In genomic region chr11:69865561-69865960, GRCm38 (mm10) we compare ENCODE assay signal across 27 mouse cellular contexts. TPM values are rescaled to one million over a fixed set of nuclear protein-coding genes. Genes with fewer than 3 reads are reported as not detected.
DNase-seq lines count a peak whose midpoint lies in the region; ATAC-seq and TF ChIP-seq lines count a peak whose summit lies in the region.
"Had no signal": no experiment of that assay in that cellular context is flagged by ENCODE, and none has a peak within 500 bp of the region (broad histone marks: within the 10 kb centered on the region; RNA-seq: fewer than 3 reads in every experiment).

No protein-coding gene starts in this region.

- TF ChIP-seq EP300 in liver, postnatal 0 days (IDR thresholded peaks at IDR 0.05; ENCODE audit: low read depth): no peak

- peaks cover 52% of the 10 kb centered on the region for H3K4me1 ChIP-seq in liver, embryonic 12.5 days
- peaks cover 10% of the 10 kb centered on the region for H3K4me1 ChIP-seq in liver, postnatal 0 days (ENCODE audit: insufficient read depth)
- H3K4me1 ChIP-seq in liver, embryonic 15.5 days (replicated peaks): peaks cover 62% of the 10 kb centered on the region
- peaks cover 34% of the 10 kb centered on the region for H3K4me1 ChIP-seq in liver, embryonic 16.5 days (ENCODE audit: control insufficient read depth, low read depth, low read length)

- DNase-seq in heart, adult 11 months: peak; percentile 84
- DNase-seq in heart, adult 9 months (ENCODE audit: low spot score in 2 of 2): no peak
- no peak for DNase-seq in liver, postnatal 0 days
- no peak for DNase-seq in liver
- no peak for DNase-seq in cerebellum, postnatal 10 days
- DNase-seq: adrenal gland, adult 2 months; adrenal gland, postnatal 10 days; adrenal gland, postnatal 25 days; cerebellum, adult 11-12 months; cerebellum, adult 2 months; cerebellum, adult 9-10 months; cerebellum, postnatal 14 days; cerebellum, postnatal 36 days; embryo, embryonic 11 days had no signal

- H3K9ac ChIP-seq in liver, embryonic 12.5 days: no peak overlapping the region
- no peak overlapping the region for H3K9ac ChIP-seq in liver, postnatal 0 days (replicated peaks)
- H3K9ac ChIP-seq in liver, embryonic 15.5 days: no peak overlapping the region
- no peak overlapping the region for H3K9ac ChIP-seq in liver, embryonic 16.5 days (ENCODE audit: low read depth, low read length)
- H3K9ac ChIP-seq: embryonic facial prominence, embryonic 13.5 days; embryonic facial prominence, embryonic 15.5 days; forebrain, embryonic 12.5 days had no signal

- no peak overlapping the region for H3K4me3 ChIP-seq in liver, embryonic 12.5 days
- no peak overlapping the region for H3K4me3 ChIP-seq in liver, postnatal 0 days (ENCODE audit: low read depth, low read length)
- H3K4me3 ChIP-seq in liver, embryonic 15.5 days (replicated peaks): no peak overlapping the region
- no peak overlapping the region for H3K4me3 ChIP-seq in liver, embryonic 16.5 days (ENCODE audit: low read depth, low read length)
- H3K4me3 ChIP-seq: embryonic facial prominence, embryonic 13.5 days; embryonic facial prominence, embryonic 15.5 days; erythroblast, embryonic 14.5 days; forebrain, embryonic 10.5 days; forebrain, embryonic 12.5 days had no signal

- WGBS in liver, embryonic 12.5 days (ENCODE audit: insufficient replicate concordance): 81% methylated on average over 9 of the region's 9 CpGs
- 88% methylated on average over 9 of the region's 9 CpGs for WGBS in liver, postnatal 0 days (ENCODE audit: insufficient replicate concordance)
- WGBS in liver, embryonic 15.5 days (ENCODE audit: insufficient replicate concordance): 80% methylated on average over 9 of the region's 9 CpGs
- WGBS in liver, embryonic 16.5 days (ENCODE audit: insufficient replicate concordance): 86% methylated on average over 9 of the region's 9 CpGs

- no peaks in the 10 kb centered on the region for H3K36me3 ChIP-seq in liver, embryonic 12.5 days
- no peaks in the 10 kb centered on the region for H3K36me3 ChIP-seq in liver, postnatal 0 days (replicated peaks; ENCODE audit: insufficient read depth, low read length)
- H3K36me3 ChIP-seq in liver, embryonic 15.5 days (replicated peaks): no peaks in the 10 kb centered on the region
- H3K36me3 ChIP-seq in liver, embryonic 16.5 days (ENCODE audit: control insufficient read depth, insufficient read depth): no peaks in the 10 kb centered on the region
- H3K36me3 ChIP-seq: embryonic facial prominence, embryonic 13.5 days; embryonic facial prominence, embryonic 15.5 days; forebrain, embryonic 10.5 days; forebrain, embryonic 12.5 days had no signal

- H3K27me3 ChIP-seq in liver, embryonic 12.5 days (replicated peaks): no peaks in the 10 kb centered on the region
- H3K27me3 ChIP-seq in liver, postnatal 0 days (ENCODE audit: insufficient read depth, low read length): no peaks in the 10 kb centered on the region
- H3K27me3 ChIP-seq in liver, embryonic 15.5 days: no peaks in the 10 kb centered on the region
- H3K27me3 ChIP-seq in liver, embryonic 16.5 days (ENCODE audit: control insufficient read depth, insufficient read depth, low read depth, low read length): no peaks in the 10 kb centered on the region
- H3K27me3 ChIP-seq: embryonic facial prominence, embryonic 13.5 days; embryonic facial prominence, embryonic 15.5 days; forebrain, embryonic 12.5 days had no signal

- H3K9me3 ChIP-seq in liver, embryonic 12.5 days (replicated peaks): no peaks in the 10 kb centered on the region
- H3K9me3 ChIP-seq in liver, postnatal 0 days (ENCODE audit: low read length): no peaks in the 10 kb centered on the region
- no peaks in the 10 kb centered on the region for H3K9me3 ChIP-seq in liver, embryonic 15.5 days (replicated peaks)
- no peaks in the 10 kb centered on the region for H3K9me3 ChIP-seq in liver, embryonic 16.5 days (replicated peaks; ENCODE audit: control insufficient read depth, low read length)
- H3K9me3 ChIP-seq: embryonic facial prominence, embryonic 13.5 days; embryonic facial prominence, embryonic 15.5 days; forebrain, embryonic 10.5 days; forebrain, embryonic 12.5 days had no signal

- ATAC-seq in liver, embryonic 12.5 days: no peak
- ATAC-seq in liver, postnatal 0 days: no peak
- no peak for ATAC-seq in liver, embryonic 15.5 days (ENCODE audit: insufficient read depth)
- ATAC-seq in liver, embryonic 16.5 days (ENCODE audit: low read depth): no peak
- ATAC-seq: forebrain, embryonic 14.5 days; forebrain, embryonic 16.5 days had no signal

- H3K4me2 ChIP-seq in liver, embryonic 12.5 days: no peak overlapping the region
- H3K4me2 ChIP-seq in liver, postnatal 0 days (ENCODE audit: low read depth, low read length): no peak overlapping the region
- H3K4me2 ChIP-seq in liver, embryonic 15.5 days: no peak overlapping the region
- no peak overlapping the region for H3K4me2 ChIP-seq in liver, embryonic 16.5 days (ENCODE audit: low read depth, low read length)
- H3K4me2 ChIP-seq: embryonic facial prominence, embryonic 13.5 days; embryonic facial prominence, embryonic 15.5 days; forebrain, embryonic 12.5 days had no signal

- H3K27ac ChIP-seq in liver, embryonic 12.5 days: peak overlapping the region; percentile 84; the same call in 1 of the 2 replicates
- no peak overlapping the region for H3K27ac ChIP-seq in liver, postnatal 0 days (ENCODE audit: low read depth)
- H3K27ac ChIP-seq in liver, embryonic 15.5 days (replicated peaks): peak overlapping the region; percentile 81; the same call in 1 of the 2 replicates
- peak overlapping the region; percentile 51; the same call in 1 of the 2 replicates for H3K27ac ChIP-seq in liver, embryonic 16.5 days (ENCODE audit: low read length)
- H3K27ac ChIP-seq: embryonic facial prominence, embryonic 13.5 days; embryonic facial prominence, embryonic 15.5 days; forebrain, embryonic 10.5 days; forebrain, embryonic 12.5 days had no signal

- no peak for TF ChIP-seq CTCF in liver, postnatal 0 days (IDR thresholded peaks at IDR 0.05; ENCODE audit: low read depth)

RNA-seq across cellular contexts. Expression of gene Tnk1, which starts 7.0 kb away (rescaled TPM):
- polyA plus RNA-seq in liver, embryonic 12.5 days (2016; fragmentation: Nextera tagmentation; extraction: Ambion mirVana): 1.2 and 1.4 TPM in 2 replicates
- polyA plus RNA-seq in liver, postnatal 0 days (2015; fragmentation: Nextera tagmentation; extraction: Ambion mirVana): 0.28 and 0.69 TPM in 2 replicates
- polyA plus RNA-seq in liver, embryonic 15.5 days (2015; fragmentation: Nextera tagmentation; extraction: Ambion mirVana): 0.60 and 0.62 TPM in 2 replicates
- polyA plus RNA-seq in liver, embryonic 16.5 days (2015; fragmentation: Nextera tagmentation; extraction: Ambion mirVana): 0.74 and 0.96 TPM in 2 replicates
- polyA plus RNA-seq: C2C12 had no signal

RNA-seq across cellular contexts. Expression of gene Tmem95, which starts 12.3 kb away (rescaled TPM):
- not detected in 2 replicates for polyA plus RNA-seq in liver, embryonic 12.5 days (2016; fragmentation: Nextera tagmentation; extraction: Ambion mirVana)
- not detected in 2 replicates for polyA plus RNA-seq in liver, postnatal 0 days (2015; fragmentation: Nextera tagmentation; extraction: Ambion mirVana)
- polyA plus RNA-seq in liver, embryonic 15.5 days (2015; fragmentation: Nextera tagmentation; extraction: Ambion mirVana): not detected in 2 replicates
- polyA plus RNA-seq in liver, embryonic 16.5 days (2015; fragmentation: Nextera tagmentation; extraction: Ambion mirVana): not detected in 2 replicates
- polyA plus RNA-seq: adrenal gland, adult 2 months; brain, embryonic 14.5 days; C2C12; cerebellum, adult 2 months; embryonic facial prominence, embryonic 11.5 days; embryonic facial prominence, embryonic 13.5 days; erythroblast, embryonic 14.5 days; forebrain, embryonic 10.5 days; forebrain, embryonic 12.5 days; forebrain, embryonic 14.5 days; forebrain, embryonic 16.5 days had no signal

RNA-seq across cellular contexts. Expression of gene Kctd11, which starts 15.6 kb away (rescaled TPM):
- polyA plus RNA-seq in liver, embryonic 12.5 days (2016; fragmentation: Nextera tagmentation; extraction: Ambion mirVana): 1.3 TPM in 2 replicates
- 0.92 and 0.95 TPM in 2 replicates for polyA plus RNA-seq in liver, postnatal 0 days (2015; fragmentation: Nextera tagmentation; extraction: Ambion mirVana)
- polyA plus RNA-seq in liver, embryonic 15.5 days (2015; fragmentation: Nextera tagmentation; extraction: Ambion mirVana): 1.2 and 1.4 TPM in 2 replicates
- polyA plus RNA-seq in liver, embryonic 16.5 days (2015; fragmentation: Nextera tagmentation; extraction: Ambion mirVana): 1.3 and 1.4 TPM in 2 replicates

RNA-seq across cellular contexts. Expression of gene Plscr3, which starts 19.4 kb away (rescaled TPM):
- 37.0 and 37.7 TPM in 2 replicates for polyA plus RNA-seq in liver, embryonic 12.5 days (2016; fragmentation: Nextera tagmentation; extraction: Ambion mirVana)
- polyA plus RNA-seq in liver, postnatal 0 days (2015; fragmentation: Nextera tagmentation; extraction: Ambion mirVana): 20.8 and 23.1 TPM in 2 replicates
- 26.1 and 28.0 TPM in 2 replicates for polyA plus RNA-seq in liver, embryonic 15.5 days (2015; fragmentation: Nextera tagmentation; extraction: Ambion mirVana)
- polyA plus RNA-seq in liver, embryonic 16.5 days (2015; fragmentation: Nextera tagmentation; extraction: Ambion mirVana): 22.0 and 27.8 TPM in 2 replicates

RNA-seq across cellular contexts. Expression of gene Tmem256, which starts 27.2 kb away (rescaled TPM):
- 330 and 338 TPM in 2 replicates for polyA plus RNA-seq in liver, embryonic 12.5 days (2016; fragmentation: Nextera tagmentation; extraction: Ambion mirVana)
- polyA plus RNA-seq in liver, postnatal 0 days (2015; fragmentation: Nextera tagmentation; extraction: Ambion mirVana): 412 and 418 TPM in 2 replicates
- 336 and 387 TPM in 2 replicates for polyA plus RNA-seq in liver, embryonic 15.5 days (2015; fragmentation: Nextera tagmentation; extraction: Ambion mirVana)
- polyA plus RNA-seq in liver, embryonic 16.5 days (2015; fragmentation: Nextera tagmentation; extraction: Ambion mirVana): 404 and 413 TPM in 2 replicates
